Mouse (Mus musculus): Measurements from ENCODE around the gene Pcgf6. TPM values are rescaled to one million over a fixed set of nuclear protein-coding genes. Genes with fewer than 3 reads are reported as not detected.

The Pcgf6 gene
- polyA plus RNA-seq, 1 experiment from 2014 or later: 26.8 TPM

- 56% methylated on average over 11 of the region's 11 CpGs for WGBS
- H3K27ac ChIP-seq (ENCODE audit: low read depth, low read length): no peak overlapping the region
- H3K9ac ChIP-seq (ENCODE audit: low read depth, low read length): no peak overlapping the region
- no peaks in the 10 kb centered on the region for H3K9me3 ChIP-seq (ENCODE audit: control insufficient read depth, low read length)
- H3K4me2 ChIP-seq (ENCODE audit: low read length): no peak overlapping the region
- no peaks in the 10 kb centered on the region for H3K36me3 ChIP-seq (ENCODE audit: control insufficient read depth, insufficient read depth, low read length)
- H3K4me3 ChIP-seq (ENCODE audit: low read length): no peak overlapping the region
- H3K27me3 ChIP-seq (replicated peaks; ENCODE audit: control insufficient read depth, insufficient read depth, low read length): no peaks in the 10 kb centered on the region
- ATAC-seq: no peak
- peaks cover 2% of the 10 kb centered on the region; the same call in 1 of the 2 replicates for H3K4me1 ChIP-seq (ENCODE audit: control insufficient read depth, insufficient read depth, low read depth, low read length)
Observed at GRCm38 (mm10) chr19:46983966-46984380, 66.7 kb downstream of the Pcgf6 start.

Other genes with a start within 250 kb of the Pcgf6 start
- gene Ina, start 36.2 kb downstream of the Pcgf6 start, polyA plus RNA-seq (2015; fragmentation: Nextera tagmentation; extraction: Ambion mirVana): 413 and 454 TPM in 2 replicates
- 77.6 and 80.6 TPM in 2 replicates for gene Nt5c2, start 35.8 kb downstream of the Pcgf6 start, polyA plus RNA-seq (2015; fragmentation: Nextera tagmentation; extraction: Ambion mirVana)
- gene Taf5, start 16.8 kb upstream of the Pcgf6 start, polyA plus RNA-seq (2015; fragmentation: Nextera tagmentation; extraction: Ambion mirVana): 4.4 and 4.9 TPM in 2 replicates
- gene Usmg5, start 39.7 kb upstream of the Pcgf6 start, polyA plus RNA-seq (2015; fragmentation: Nextera tagmentation; extraction: Ambion mirVana): 1,339 and 1,421 TPM in 2 replicates
- gene Pdcd11, start 39.9 kb upstream of the Pcgf6 start, polyA plus RNA-seq (2015; fragmentation: Nextera tagmentation; extraction: Ambion mirVana): 4.4 and 5.0 TPM in 2 replicates
- gene Calhm2, start 87.4 kb upstream of the Pcgf6 start, polyA plus RNA-seq (2015; fragmentation: Nextera tagmentation; extraction: Ambion mirVana): 1.8 and 1.9 TPM in 2 replicates
- not detected in 2 replicates for gene Calhm1, start 93.3 kb upstream of the Pcgf6 start, polyA plus RNA-seq (2015; fragmentation: Nextera tagmentation; extraction: Ambion mirVana)
- gene Calhm3, start 106.9 kb upstream of the Pcgf6 start, polyA plus RNA-seq (2015; fragmentation: Nextera tagmentation; extraction: Ambion mirVana): 0.15 TPM in 1 of 2 replicates, not detected in the other
- gene Neurl1a, start 127.9 kb upstream of the Pcgf6 start, polyA plus RNA-seq (2015; fragmentation: Nextera tagmentation; extraction: Ambion mirVana): 15.0 and 16.0 TPM in 2 replicates